Mouse (Mus musculus) bone marrow, adult 2 months (tissue): ENCODE measurements around the gene Dapl1.

Source experiments
- CTCF ChIP-seq: fragments of 200-500 bp; IDR thresholded peaks from 2 replicates; pipeline ENCODE4 v1.5.1; 2011; ENCODE audit warnings: low read length, control low read depth; ENCODE audit not compliant: control insufficient read depth, insufficient read depth
- POLR2A ChIP-seq: fragments of 200-500 bp; IDR thresholded peaks from 2 replicates; pipeline ENCODE4 v1.6.1; 2011; ENCODE audit warnings: low read depth, mild to moderate bottlenecking, control low read depth, low read length, borderline replicate concordance; ENCODE audit not compliant: control insufficient read depth

GRCm38 (mm10) chr2:59523526-59523925, 39.1 kb downstream of the Dapl1 start:
- TF ChIP-seq POLR2A (no peak), CTCF (no peak)
